Mouse (Mus musculus) adrenal gland, adult 18-20 months (tissue): ENCODE results near the gene Slc24a3. TPM values are rescaled to one million over a fixed set of nuclear protein-coding genes. Genes with fewer than 3 reads are reported as not detected.

ENCODE experiments used
- DNase-seq, 2 experiments: peaks; one replicate each; pipeline ENCODE4 v3.0.0; 2021 to 2022; ENCODE audit warnings: low spot score in 2 of 2
- total RNA-seq, 2 experiments: library from RNA; stranded (reverse); gene quantifications; 1 replicate in 1 of 2; 2 replicates in 1 of 2; pipeline ENCODE4 v1.2.3; 2021

The Slc24a3 gene
- total RNA-seq, 2 experiments from 2014 or later, result 29.4 to 52.4 TPM

GRCm38 (mm10) chr2:145533086-145533485, 365.5 kb downstream of the Slc24a3 start:
- no peak for DNase-seq

- DNase-seq, result no peak
Observed at GRCm38 (mm10) chr2:145535307-145535706, 367.8 kb downstream of the Slc24a3 start.

- DNase-seq, result no peak
Observed at GRCm38 (mm10) chr2:145535774-145536173, 368.2 kb downstream of the Slc24a3 start.

GRCm38 (mm10) chr2:145536986-145537385, 369.4 kb downstream of the Slc24a3 start:
- no peak for DNase-seq

GRCm38 (mm10) chr2:145541695-145542094, 374.1 kb downstream of the Slc24a3 start:
- DNase-seq, result no peak

- DNase-seq, result no peak
Observed at GRCm38 (mm10) chr2:145546071-145546470, 378.5 kb downstream of the Slc24a3 start.

GRCm38 (mm10) chr2:145554722-145555252, 387.2 kb downstream of the Slc24a3 start:
- DNase-seq, result no peak

- DNase-seq, result no peak
Observed at GRCm38 (mm10) chr2:145555713-145556112, 388.2 kb downstream of the Slc24a3 start.

GRCm38 (mm10) chr2:145557361-145557931, 389.9 kb downstream of the Slc24a3 start:
- DNase-seq, result peak in 1 of 2 experiments; percentile 17

- no peak for DNase-seq
Observed at GRCm38 (mm10) chr2:145562493-145562892, 394.9 kb downstream of the Slc24a3 start.

- peak in 1 of 2 experiments; percentile 12 for DNase-seq
Observed at GRCm38 (mm10) chr2:145564596-145564995, 397.0 kb downstream of the Slc24a3 start.

GRCm38 (mm10) chr2:145566904-145567303, 399.4 kb downstream of the Slc24a3 start:
- no peak for DNase-seq

GRCm38 (mm10) chr2:145571943-145572342, 404.4 kb downstream of the Slc24a3 start:
- no peak for DNase-seq

- no peak for DNase-seq
Observed at GRCm38 (mm10) chr2:145574148-145574547, 406.6 kb downstream of the Slc24a3 start.

- no peak for DNase-seq
Observed at GRCm38 (mm10) chr2:145583103-145583502, 415.5 kb downstream of the Slc24a3 start.

GRCm38 (mm10) chr2:145585437-145585836, 417.9 kb downstream of the Slc24a3 start:
- no peak for DNase-seq

- DNase-seq, result peak in 1 of 2 experiments; percentile 45
Observed at GRCm38 (mm10) chr2:145588009-145588737, 420.6 kb downstream of the Slc24a3 start.

GRCm38 (mm10) chr2:145591881-145592280, 424.3 kb downstream of the Slc24a3 start:
- no peak for DNase-seq

GRCm38 (mm10) chr2:145593649-145594347, 426.2 kb downstream of the Slc24a3 start:
- no peak for DNase-seq

- no peak for DNase-seq
Observed at GRCm38 (mm10) chr2:145597866-145598265, 430.3 kb downstream of the Slc24a3 start.

GRCm38 (mm10) chr2:145607844-145608243, 440.3 kb downstream of the Slc24a3 start:
- no peak for DNase-seq
